Mouse (Mus musculus) neural tube, embryonic 15.5 days (tissue): Measurements from ENCODE around the gene Cabin1. TPM values are rescaled to one million over a fixed set of nuclear protein-coding genes. Genes with fewer than 3 reads are reported as not detected.

Source experiments
- ATAC-seq: fragments of 200-750 bp; cut with Nextera tagmentation; 2 replicates; pipeline ENCODE4 v1.8.0; 2017; ENCODE audit warnings: mild to moderate bottlenecking, moderate TSS enrichment, moderate library complexity; ENCODE audit not compliant: low FRiP score
- H3K27ac ChIP-seq: fragments of 300-500 bp; sonication (generic); replicated peaks from 2 replicates; pipeline ENCODE4 v1.5.1; 2015; ENCODE audit warnings: mild to moderate bottlenecking, inconsistent platforms
- H3K27me3 ChIP-seq: fragments of 300-500 bp; sonication (generic); replicated peaks from 2 replicates; pipeline ENCODE4 v1.6.1; 2015; ENCODE audit warnings: inconsistent platforms
- H3K36me3 ChIP-seq: fragments of 300-500 bp; sonication (generic); 2 replicates; pipeline ENCODE4 v1.6.1; 2015; ENCODE audit warnings: inconsistent platforms
- H3K4me1 ChIP-seq: fragments of 300-500 bp; sonication (generic); 2 replicates; pipeline ENCODE4 v1.6.1; 2015; ENCODE audit warnings: inconsistent platforms
- H3K4me2 ChIP-seq: fragments of 300-500 bp; sonication (generic); 2 replicates; pipeline ENCODE4 v1.6.1; 2015; ENCODE audit warnings: inconsistent platforms, mild to moderate bottlenecking, moderate library complexity
- H3K4me3 ChIP-seq: fragments of 300-500 bp; sonication (generic); replicated peaks from 2 replicates; pipeline ENCODE4 v1.5.1; 2015; ENCODE audit warnings: mild to moderate bottlenecking, inconsistent platforms
- H3K9ac ChIP-seq: fragments of 300-500 bp; sonication (generic); replicated peaks from 2 replicates; pipeline ENCODE4 v1.6.1; 2015; ENCODE audit warnings: mild to moderate bottlenecking, inconsistent platforms
- H3K9me3 ChIP-seq: fragments of 300-500 bp; sonication (generic); replicated peaks from 2 replicates; pipeline ENCODE4 v1.6.1; 2016; ENCODE audit warnings: inconsistent platforms
- WGBS: fragments of 180-500 bp; shearing (Covaris S2); methylation state at CpG from one replicate; pipeline ENCODE4 v1.1.7; 2015; ENCODE audit warnings: mixed read lengths; 5-methylcytosine and 5-hydroxymethylcytosine counted together
- polyA plus RNA-seq: library from polyadenylated mRNA; unstranded; fragments of >200 nt; fragmentation: Nextera tagmentation; extraction: Ambion mirVana; gene quantifications from 2 replicates; pipeline ENCODE4 v1.2.1, GENCODE M21; 2015

Gene Cabin1
- polyA plus RNA-seq, 1 experiment from 2014 or later: 35.8 TPM

DNA sequence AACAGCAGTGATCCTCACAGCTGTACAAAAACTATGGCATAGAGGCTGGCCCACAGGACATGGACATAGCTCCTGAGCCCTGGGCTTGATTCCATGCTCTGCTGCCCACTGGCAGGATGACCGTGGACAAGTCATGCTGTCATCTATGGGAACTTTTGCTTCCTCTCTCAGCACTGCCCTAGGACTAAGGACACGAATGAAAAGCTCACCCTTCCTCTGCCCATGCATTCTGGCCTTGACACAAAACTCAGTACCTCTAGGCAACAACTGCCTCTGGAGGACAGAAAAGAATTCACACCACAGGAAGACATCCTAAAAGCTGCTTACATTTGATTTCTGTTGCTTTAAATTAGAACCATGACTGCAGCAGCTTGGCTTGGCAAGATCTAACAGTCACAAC lies 87.9 kb downstream of the Cabin1 start:
- Histone ChIP-seq H3K9ac (no peak overlapping the region), H3K27ac (no peak overlapping the region), H3K9me3 (no peaks in the 10 kb centered on the region), H3K36me3 (peaks cover 23% of the 10 kb centered on the region), H3K4me2 (no peak overlapping the region), H3K27me3 (no peaks in the 10 kb centered on the region), H3K4me1 (0 out of 2 replicates have a peak, but pooled peaks cover 6% of the 10 kb centered on the region), H3K4me3 (no peak overlapping the region)
- WGBS: 93% methylated on average over 2 of the region's 2 CpGs
- no peak for ATAC-seq

DNA sequence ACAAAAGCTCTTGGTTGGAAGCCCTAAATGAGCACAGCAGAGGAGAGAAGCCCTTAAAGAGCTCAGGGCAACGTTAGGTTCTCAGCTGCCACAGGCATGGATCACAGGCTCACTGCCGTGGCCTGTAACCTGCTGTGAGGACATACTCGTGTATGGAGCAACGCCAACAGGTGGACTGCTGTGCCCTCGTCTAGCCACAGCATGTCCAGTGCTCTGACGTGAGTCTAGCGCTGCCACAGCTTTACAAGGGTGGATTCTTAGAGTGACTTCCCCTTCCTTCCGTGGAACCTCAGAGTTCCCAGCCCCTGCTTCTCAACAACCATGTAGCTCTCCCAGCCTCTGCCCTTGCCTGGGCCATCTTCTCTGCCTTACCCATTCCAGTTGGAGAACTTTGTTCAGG lies 88.5 kb downstream of the Cabin1 start:
- H3K9ac ChIP-seq: no peak overlapping the region
- 88% methylated on average over 8 of the region's 8 CpGs for WGBS
- no peak overlapping the region for H3K27ac ChIP-seq
- H3K36me3 ChIP-seq: peaks cover 30% of the 10 kb centered on the region
- H3K4me2 ChIP-seq: no peak overlapping the region
- no peaks in the 10 kb centered on the region for H3K9me3 ChIP-seq
- no peak overlapping the region for H3K4me3 ChIP-seq
- ATAC-seq: no peak
- 0 out of 2 replicates have a peak, but pooled peaks cover 6% of the 10 kb centered on the region for H3K4me1 ChIP-seq
- 0 out of 2 replicates have a peak, but pooled peaks cover under 1% of the 10 kb centered on the region for H3K27me3 ChIP-seq

DNA sequence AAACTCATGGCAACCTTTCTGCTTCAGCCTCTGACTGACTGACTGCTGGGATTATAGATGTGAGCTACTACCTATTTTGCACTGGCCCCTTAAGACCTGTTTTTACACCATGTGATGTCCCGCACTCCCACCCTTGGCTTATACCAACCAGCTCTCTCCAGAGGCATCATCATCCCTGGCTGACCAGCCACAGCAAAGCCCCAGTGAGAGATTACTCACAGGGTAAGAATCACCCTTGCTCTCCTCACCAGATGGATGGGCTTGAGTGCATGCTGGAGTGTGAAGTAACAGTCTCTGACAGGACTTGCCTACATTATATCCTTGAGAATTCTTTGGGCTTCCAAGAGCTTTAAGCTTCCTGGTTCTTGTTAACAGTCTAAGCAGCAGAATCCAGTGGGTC lies 94.2 kb downstream of the Cabin1 start:
- WGBS: 96% methylated on average over 1 of the region's 1 CpGs
- Histone ChIP-seq H3K9ac (no peak overlapping the region), H3K36me3 (peaks cover 22% of the 10 kb centered on the region), H3K4me3 (no peak overlapping the region), H3K9me3 (no peaks in the 10 kb centered on the region), H3K27me3 (peaks cover 21% of the 10 kb centered on the region; the same call in 1 of the 2 replicates), H3K4me1 (peaks cover 35% of the 10 kb centered on the region), H3K27ac (no peak overlapping the region), H3K4me2 (no peak overlapping the region)
- ATAC-seq: no peak

DNA sequence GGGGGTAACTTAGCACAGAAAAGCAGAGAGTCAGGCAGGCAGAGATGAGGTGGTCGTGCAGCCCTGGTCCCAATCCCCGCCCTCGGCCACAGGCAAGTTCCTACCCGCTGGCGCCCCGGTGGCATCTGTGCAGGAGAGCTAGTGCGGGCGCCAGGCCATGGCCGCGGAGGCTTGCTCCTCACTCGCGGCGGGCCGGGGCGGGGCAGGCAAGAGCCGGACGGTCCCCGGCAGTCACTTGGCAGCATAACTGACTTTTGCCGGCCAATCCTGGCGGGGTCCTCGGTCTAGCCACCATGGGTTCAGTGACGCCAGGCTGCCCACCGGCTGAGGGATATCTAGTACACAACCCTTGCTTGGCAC lies 96.2 kb downstream of the Cabin1 start:
- peaks cover 21% of the 10 kb centered on the region; the same call in 1 of the 2 replicates for H3K27me3 ChIP-seq
- H3K27ac ChIP-seq: peak overlapping the region; percentile 74
- H3K4me2 ChIP-seq: peak overlapping the region; percentile 81
- H3K36me3 ChIP-seq: peaks cover 28% of the 10 kb centered on the region
- H3K4me3 ChIP-seq: peak overlapping the region; percentile 46
- peak; percentile 66 for ATAC-seq
- H3K4me1 ChIP-seq: peaks cover 41% of the 10 kb centered on the region
- WGBS: under 1% methylated on average over 23 of the region's 23 CpGs
- H3K9ac ChIP-seq: peak overlapping the region; percentile 49
- H3K9me3 ChIP-seq: no peaks in the 10 kb centered on the region

DNA sequence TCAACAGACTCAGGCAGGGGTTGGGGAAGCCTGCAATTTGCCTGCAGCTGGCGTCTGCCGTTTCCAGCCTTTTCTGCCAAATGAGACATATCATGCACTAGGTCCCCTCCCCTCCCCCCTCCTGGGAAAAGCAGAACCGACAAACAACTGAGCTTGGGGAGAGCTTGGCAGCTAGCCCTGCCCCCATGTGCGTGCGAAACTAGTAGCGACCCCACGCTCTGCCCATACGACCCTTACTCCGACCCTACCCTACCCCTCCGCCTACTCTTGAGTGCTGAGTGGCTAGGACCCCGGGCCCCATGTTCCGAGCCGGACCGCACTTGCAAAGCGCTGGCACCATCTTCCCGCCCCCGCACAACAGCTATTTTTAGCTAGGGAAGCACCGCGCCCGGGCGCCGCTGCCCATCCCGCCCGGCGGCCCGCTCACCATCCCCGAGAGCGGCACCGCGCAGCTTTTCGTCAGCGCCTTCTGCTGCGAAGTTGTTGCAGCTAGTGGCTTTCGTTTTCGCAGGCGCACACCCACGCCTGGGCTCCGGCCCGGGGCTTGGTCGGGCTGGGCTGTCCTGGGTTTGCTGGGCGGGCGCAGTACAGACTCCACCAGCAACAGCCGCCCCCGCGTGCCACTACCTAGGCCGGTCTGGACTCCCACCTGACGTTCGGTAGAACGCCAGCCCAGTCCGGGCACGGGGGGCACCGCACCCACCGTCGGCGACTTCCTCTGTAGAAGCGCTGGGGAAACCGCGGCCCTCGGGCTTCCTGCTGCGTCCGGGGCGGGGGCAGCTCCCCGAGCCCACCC lies 96.8 kb downstream of the Cabin1 start:
- Histone ChIP-seq H3K9ac (peak overlapping the region; percentile 49), H3K4me1 (peaks cover 44% of the 10 kb centered on the region), H3K36me3 (peaks cover 29% of the 10 kb centered on the region), H3K9me3 (no peaks in the 10 kb centered on the region), H3K27me3 (peaks cover 21% of the 10 kb centered on the region; the same call in 1 of the 2 replicates), H3K27ac (peak overlapping the region; percentile 74), H3K4me2 (peak overlapping the region; percentile 81), H3K4me3 (peak overlapping the region; percentile 46)
- WGBS: under 1% methylated on average over 63 of the region's 63 CpGs
- ATAC-seq: peak; percentile 68

DNA sequence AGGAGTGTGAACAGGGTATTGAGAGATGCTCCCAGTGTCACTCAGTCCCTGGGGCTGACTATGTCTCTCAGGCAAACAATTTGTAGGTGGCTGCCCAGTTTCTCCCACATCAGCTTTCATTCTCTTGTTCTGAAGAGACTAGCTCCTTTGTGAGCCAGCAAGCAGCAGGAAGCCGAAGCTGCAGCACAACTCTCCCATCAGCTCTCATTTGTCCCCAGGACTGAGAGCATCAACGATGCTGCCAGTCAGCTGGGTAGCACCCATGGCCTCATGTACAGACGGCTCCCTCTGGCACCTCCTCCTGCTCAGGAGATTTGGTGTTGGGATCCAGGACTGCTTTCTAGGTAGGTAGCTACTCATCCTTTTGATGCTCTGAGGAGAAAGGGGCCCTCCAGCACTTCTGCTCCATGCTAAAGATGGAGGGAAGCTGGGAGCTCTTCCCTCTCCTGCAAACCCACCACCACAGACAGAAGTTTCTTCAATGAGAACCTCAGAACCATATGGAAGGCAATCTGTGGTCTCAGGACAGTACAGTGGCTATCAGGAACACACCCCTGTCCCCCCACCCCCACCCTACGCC lies 97.6 kb downstream of the Cabin1 start:
- ATAC-seq: no peak
- Histone ChIP-seq H3K27ac (peak overlapping the region; percentile 74), H3K36me3 (peaks cover 29% of the 10 kb centered on the region), H3K4me3 (peak overlapping the region; percentile 46), H3K27me3 (peaks cover 21% of the 10 kb centered on the region; the same call in 1 of the 2 replicates), H3K4me2 (peak overlapping the region; percentile 81), H3K9me3 (no peaks in the 10 kb centered on the region), H3K4me1 (peaks cover 50% of the 10 kb centered on the region), H3K9ac (peak overlapping the region; percentile 49)
- 32% methylated on average over 4 of the region's 4 CpGs for WGBS

DNA sequence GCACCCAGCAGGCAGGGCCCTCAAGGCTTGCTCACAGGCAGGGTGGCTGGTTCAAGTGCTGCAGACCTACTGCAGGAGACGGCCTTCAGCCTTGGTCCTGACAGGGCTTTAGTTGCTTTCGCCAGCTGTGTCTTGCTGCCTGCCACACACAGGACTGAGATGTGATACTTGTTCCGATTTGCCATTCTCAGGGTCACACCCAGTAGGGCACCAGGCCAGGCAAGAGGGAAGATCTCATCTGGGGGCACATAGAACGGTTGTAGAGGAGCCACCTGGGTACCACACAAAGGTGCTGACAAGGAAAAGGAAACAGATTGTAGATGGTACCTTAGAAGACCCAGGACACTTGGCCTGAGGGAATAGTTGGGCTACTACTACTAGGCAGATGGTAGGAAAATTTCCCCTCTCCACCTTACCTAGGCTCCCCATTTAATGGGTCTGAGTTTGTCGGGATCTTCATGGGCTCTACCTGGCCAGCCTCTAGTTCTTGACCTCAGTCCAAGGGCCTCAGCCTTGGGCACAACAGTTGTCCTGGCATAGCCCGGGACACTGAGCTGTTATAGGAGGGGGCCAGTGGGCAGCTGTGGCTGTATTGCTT lies 99.4 kb downstream of the Cabin1 start:
- no peak overlapping the region for H3K27ac ChIP-seq
- H3K9me3 ChIP-seq: no peaks in the 10 kb centered on the region
- ATAC-seq: no peak
- H3K4me3 ChIP-seq: no peak overlapping the region
- no peak overlapping the region for H3K4me2 ChIP-seq
- H3K36me3 ChIP-seq: peaks cover 21% of the 10 kb centered on the region
- peaks cover 53% of the 10 kb centered on the region for H3K4me1 ChIP-seq
- WGBS: 90% methylated on average over 6 of the region's 6 CpGs
- no peak overlapping the region for H3K9ac ChIP-seq
- H3K27me3 ChIP-seq: peaks cover 14% of the 10 kb centered on the region; the same call in 1 of the 2 replicates

DNA sequence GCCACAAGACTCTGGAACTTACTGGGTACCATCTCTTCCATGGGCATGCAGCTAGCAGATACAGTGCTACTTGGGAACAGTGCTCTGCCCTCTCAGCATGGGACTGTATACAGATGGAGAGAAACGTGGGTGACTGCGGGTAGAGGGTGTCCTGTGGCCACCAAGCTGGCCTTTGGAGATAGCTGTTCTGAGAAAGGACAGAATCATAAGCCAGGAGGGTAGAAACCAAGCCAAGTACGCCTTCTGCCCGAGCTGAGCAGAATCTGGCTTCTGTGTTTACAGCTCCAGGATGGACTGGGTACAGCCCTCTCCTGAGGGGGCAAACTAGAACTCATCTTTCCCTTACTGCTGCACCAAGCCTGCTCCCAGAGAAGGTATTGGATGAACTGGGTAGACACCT lies 101.6 kb downstream of the Cabin1 start:
- H3K4me1 ChIP-seq: peaks cover 44% of the 10 kb centered on the region
- WGBS: 84% methylated on average over 4 of the region's 4 CpGs
- H3K27ac ChIP-seq: no peak overlapping the region
- no peak overlapping the region for H3K9ac ChIP-seq
- no peak for ATAC-seq
- H3K4me2 ChIP-seq: no peak overlapping the region
- peaks cover 28% of the 10 kb centered on the region for H3K36me3 ChIP-seq
- no peak overlapping the region for H3K4me3 ChIP-seq
- H3K27me3 ChIP-seq: no peaks in the 10 kb centered on the region
- no peaks in the 10 kb centered on the region for H3K9me3 ChIP-seq

DNA sequence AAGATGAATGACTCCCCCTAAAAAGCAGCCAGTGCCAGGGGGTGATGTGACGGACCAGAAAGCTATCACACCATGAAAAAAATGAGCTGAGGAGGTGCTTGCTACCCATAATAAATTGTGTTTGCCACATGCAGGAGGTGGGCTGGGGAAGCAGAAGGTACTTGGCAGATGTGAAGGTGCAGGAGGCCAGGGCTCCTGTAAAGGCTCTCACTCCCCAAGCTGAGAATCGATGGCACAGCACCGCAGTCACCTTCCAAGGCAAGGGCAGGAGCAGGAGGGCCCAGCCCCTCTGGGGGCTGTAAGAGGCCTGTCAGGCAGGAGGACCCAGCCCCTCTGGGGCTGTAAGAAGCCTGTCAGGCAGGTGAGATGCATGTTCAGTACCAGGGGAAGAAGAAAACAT lies 102.3 kb downstream of the Cabin1 start:
- Histone ChIP-seq H3K4me3 (no peak overlapping the region), H3K4me2 (no peak overlapping the region), H3K36me3 (peaks cover 35% of the 10 kb centered on the region), H3K27me3 (no peaks in the 10 kb centered on the region), H3K9ac (no peak overlapping the region), H3K9me3 (no peaks in the 10 kb centered on the region), H3K27ac (peak overlapping the region; percentile 15), H3K4me1 (peaks cover 37% of the 10 kb centered on the region)
- no peak for ATAC-seq
- 53% methylated on average over 3 of the region's 3 CpGs for WGBS

DNA sequence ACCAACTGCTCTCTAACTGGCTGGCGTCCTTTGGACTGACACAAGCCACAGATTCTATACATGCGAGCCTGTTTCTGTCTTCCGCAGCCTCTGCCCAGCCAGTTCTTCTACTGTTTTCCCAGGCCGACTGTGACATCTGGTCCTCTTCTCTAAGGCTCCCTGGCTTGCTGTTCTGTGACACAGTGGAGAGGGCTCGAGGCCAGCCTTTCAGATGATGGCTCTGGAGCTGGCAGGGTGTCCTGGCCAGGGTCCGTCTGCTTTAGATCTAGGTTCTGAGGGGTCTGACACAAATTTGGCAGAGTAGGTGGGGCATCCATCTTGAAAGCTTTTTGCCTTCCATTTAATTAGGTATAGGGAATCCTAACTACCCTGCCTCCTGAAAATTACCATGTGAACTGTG lies 102.8 kb downstream of the Cabin1 start:
- ATAC-seq: peak; percentile 54; the same call in 1 of the 2 replicates
- H3K27me3 ChIP-seq: no peaks in the 10 kb centered on the region
- WGBS: 71% methylated on average over 6 of the region's 6 CpGs
- H3K36me3 ChIP-seq: peaks cover 40% of the 10 kb centered on the region
- no peak overlapping the region for H3K9ac ChIP-seq
- H3K4me2 ChIP-seq: no peak overlapping the region
- H3K4me3 ChIP-seq: no peak overlapping the region
- H3K4me1 ChIP-seq: peaks cover 32% of the 10 kb centered on the region
- H3K27ac ChIP-seq: peak overlapping the region; percentile 15
- H3K9me3 ChIP-seq: no peaks in the 10 kb centered on the region

DNA sequence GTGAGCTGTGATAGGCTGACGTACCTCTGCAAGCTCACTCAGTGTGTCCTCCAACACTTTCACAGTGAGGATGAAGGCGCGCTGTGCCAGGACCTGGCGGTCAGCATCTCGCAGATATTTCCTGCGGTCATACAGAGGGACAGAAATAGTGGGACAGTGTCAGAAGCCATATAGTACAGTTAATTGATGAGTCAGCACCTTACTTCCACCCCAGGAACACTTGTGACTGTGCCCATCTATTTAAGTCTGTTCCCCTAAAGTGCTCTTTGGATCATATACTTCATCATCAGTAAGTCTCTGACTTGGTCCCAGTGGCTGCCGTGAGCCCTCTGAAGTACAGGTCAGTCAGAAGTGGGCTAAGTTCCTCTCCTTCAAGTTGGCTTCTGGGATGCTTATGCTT lies 106.4 kb downstream of the Cabin1 start:
- Histone ChIP-seq H3K27me3 (no peaks in the 10 kb centered on the region), H3K4me3 (no peak overlapping the region), H3K4me2 (no peak overlapping the region), H3K36me3 (peaks cover 67% of the 10 kb centered on the region), H3K9ac (no peak overlapping the region), H3K4me1 (peaks cover 12% of the 10 kb centered on the region), H3K9me3 (no peaks in the 10 kb centered on the region), H3K27ac (no peak overlapping the region)
- no peak for ATAC-seq
- 98% methylated on average over 7 of the region's 7 CpGs for WGBS

DNA sequence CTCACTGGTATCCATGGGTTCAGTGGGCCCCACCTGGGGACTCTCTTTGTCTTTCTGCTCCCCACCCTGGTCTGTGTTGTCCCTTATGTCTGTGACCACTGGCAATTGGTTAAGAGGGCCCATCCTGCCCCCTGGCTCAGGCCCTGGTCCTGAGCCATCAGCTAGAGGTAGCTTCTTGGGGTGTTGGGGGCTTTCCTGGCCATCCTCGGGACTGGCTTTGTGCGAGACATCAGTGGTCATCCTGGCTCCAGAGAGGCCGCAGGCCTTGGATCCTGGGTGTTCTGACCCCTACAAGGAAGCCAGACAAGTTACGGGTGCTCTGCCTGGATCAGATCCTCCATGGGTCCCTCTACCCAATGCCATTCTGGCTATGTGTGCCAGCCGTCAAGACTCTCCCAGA lies 107.0 kb downstream of the Cabin1 start:
- no peak overlapping the region for H3K9ac ChIP-seq
- peaks cover 9% of the 10 kb centered on the region for H3K4me1 ChIP-seq
- H3K27ac ChIP-seq: no peak overlapping the region
- no peaks in the 10 kb centered on the region for H3K27me3 ChIP-seq
- H3K4me2 ChIP-seq: no peak overlapping the region
- no peak for ATAC-seq
- peaks cover 67% of the 10 kb centered on the region for H3K36me3 ChIP-seq
- WGBS: 95% methylated on average over 5 of the region's 5 CpGs
- no peaks in the 10 kb centered on the region for H3K9me3 ChIP-seq
- H3K4me3 ChIP-seq: no peak overlapping the region
